Mouse (Mus musculus) brain, embryonic 14.5 days (tissue): Measurements from ENCODE around the gene Cacna2d1.

ENCODE experiments used
- CTCF ChIP-seq: fragments of 200-500 bp; IDR thresholded peaks from 2 replicates; pipeline ENCODE4 v1.5.1; 2012; ENCODE audit warnings: inconsistent platforms, mild to moderate bottlenecking, moderate library complexity, borderline replicate concordance; ENCODE audit not compliant: insufficient read depth, insufficient read length; ENCODE audit errors: extremely low read depth
- POLR2A ChIP-seq: fragments of 200-500 bp; IDR thresholded peaks from 2 replicates; pipeline ENCODE4 v1.6.1; 2012; ENCODE audit warnings: mild to moderate bottlenecking, inconsistent platforms, borderline replicate concordance; ENCODE audit not compliant: poor library complexity, insufficient read depth, insufficient read length, severe bottlenecking; ENCODE audit errors: extremely low read depth

GRCm38 (mm10) chr5:16086979-16087902, 152.8 kb downstream of the Cacna2d1 start:
- TF ChIP-seq CTCF, result no peak
- TF ChIP-seq POLR2A, result no peak
